Mouse (Mus musculus) megakaryocyte, adult 5-6 weeks (primary cell): ENCODE measurements around the gene Zfp108. TPM values are rescaled to one million over a fixed set of nuclear protein-coding genes. Genes with fewer than 3 reads are reported as not detected.

ENCODE experiments used
- total RNA-seq, 2 experiments: library from RNA; stranded (forward) in 1 of 2; stranded (reverse) in 1 of 2; fragments of 153-499, 151-499 nt in 1 of 2; fragments of 221-1000, 200-1000 nt in 1 of 2; gene quantifications; 2 replicates each; pipeline versions ENCODE4 v1.2.3 to v1.2.4; 2015 to 2017

The Zfp108 gene
- total RNA-seq, 2 experiments from 2014 or later: 0.51 to 0.56 TPM

Other genes with a start within 250 kb of the Zfp108 start
- not detected in 2 replicates for gene Vmn1r183, start 201.5 kb upstream of the Zfp108 start, total RNA-seq (2015)
- gene Vmn1r183, start 201.5 kb upstream of the Zfp108 start, total RNA-seq (2017): not detected in 2 replicates
- gene Zfp180, start 172.9 kb upstream of the Zfp108 start, total RNA-seq (2015): 14.0 and 14.8 TPM in 2 replicates
- 15.7 and 18.7 TPM in 2 replicates for gene Zfp180, start 172.9 kb upstream of the Zfp108 start, total RNA-seq (2017)
- gene Zfp112, start 142.5 kb upstream of the Zfp108 start, total RNA-seq (2015): 0.60 and 0.89 TPM in 2 replicates
- 0.29 and 0.81 TPM in 2 replicates for gene Zfp112, start 142.5 kb upstream of the Zfp108 start, total RNA-seq (2017)
- gene Zfp235, start 120.6 kb upstream of the Zfp108 start, total RNA-seq (2015): 4.5 and 8.1 TPM in 2 replicates
- 3.7 and 4.7 TPM in 2 replicates for gene Zfp235, start 120.6 kb upstream of the Zfp108 start, total RNA-seq (2017)
- gene Zfp114, start 79.7 kb upstream of the Zfp108 start, total RNA-seq (2015): 0.71 and 0.80 TPM in 2 replicates
- 0.11 and 0.65 TPM in 2 replicates for gene Zfp114, start 79.7 kb upstream of the Zfp108 start, total RNA-seq (2017)
- 6.0 and 6.8 TPM in 2 replicates for gene Zfp111, start 43.4 kb upstream of the Zfp108 start, total RNA-seq (2015)
- gene Zfp111, start 43.4 kb upstream of the Zfp108 start, total RNA-seq (2017): 6.8 and 8.9 TPM in 2 replicates
- 1.0 and 1.1 TPM in 2 replicates for gene Zfp109, start 17.2 kb upstream of the Zfp108 start, total RNA-seq (2015)
- 1.5 and 2.6 TPM in 2 replicates for gene Zfp109, start 17.2 kb upstream of the Zfp108 start, total RNA-seq (2017)
- gene Zfp93, start 15.6 kb downstream of the Zfp108 start, total RNA-seq (2015): 0.36 TPM in 1 of 2 replicates, not detected in the other
- 0.08 and 0.26 TPM in 2 replicates for gene Zfp93, start 15.6 kb downstream of the Zfp108 start, total RNA-seq (2017)
- gene Zfp61, start 46.4 kb downstream of the Zfp108 start, total RNA-seq (2015): 4.2 and 4.9 TPM in 2 replicates
- gene Zfp61, start 46.4 kb downstream of the Zfp108 start, total RNA-seq (2017): 10.6 and 12.7 TPM in 2 replicates
- 0.49 and 1.6 TPM in 2 replicates for gene Zfp94, start 61.9 kb downstream of the Zfp108 start, total RNA-seq (2015)
- gene Zfp94, start 61.9 kb downstream of the Zfp108 start, total RNA-seq (2017): 0.94 and 0.95 TPM in 2 replicates
- not detected in 2 replicates for gene Tescl, start 79.1 kb downstream of the Zfp108 start, total RNA-seq (2015)
- gene Tescl, start 79.1 kb downstream of the Zfp108 start, total RNA-seq (2017): not detected in 2 replicates
- not detected in 2 replicates for gene Lypd5, start 94.4 kb downstream of the Zfp108 start, total RNA-seq (2015)
- gene Lypd5, start 94.4 kb downstream of the Zfp108 start, total RNA-seq (2017): not detected in 2 replicates
- 5.9 and 7.6 TPM in 2 replicates for gene Kcnn4, start 115.5 kb downstream of the Zfp108 start, total RNA-seq (2015)
- 14.2 and 17.0 TPM in 2 replicates for gene Kcnn4, start 115.5 kb downstream of the Zfp108 start, total RNA-seq (2017)
- gene Smg9, start 144.8 kb downstream of the Zfp108 start, total RNA-seq (2015): 21.6 and 22.3 TPM in 2 replicates
- gene Smg9, start 144.8 kb downstream of the Zfp108 start, total RNA-seq (2017): 16.7 and 30.3 TPM in 2 replicates
- gene Irgc1, start 197.5 kb downstream of the Zfp108 start, total RNA-seq (2015): 0.74 and 1.8 TPM in 2 replicates
- gene Irgc1, start 197.5 kb downstream of the Zfp108 start, total RNA-seq (2017): 0.66 and 0.94 TPM in 2 replicates
- 100 and 110 TPM in 2 replicates for gene Plaur, start 207.7 kb downstream of the Zfp108 start, total RNA-seq (2015)
- 96.3 and 124 TPM in 2 replicates for gene Plaur, start 207.7 kb downstream of the Zfp108 start, total RNA-seq (2017)
- not detected in 2 replicates for gene Cadm4, start 227.2 kb downstream of the Zfp108 start, total RNA-seq (2015)
- gene Cadm4, start 227.2 kb downstream of the Zfp108 start, total RNA-seq (2017): not detected in 2 replicates